Mouse (Mus musculus): ENCODE measurements around the gene Retn.

Gene Retn

GRCm38 (mm10) chr8:3660889-3661288 lies 5.3 kb downstream of the Retn start:
- no peak for DNase-seq (ENCODE audit: low spot score in 2 of 2)

- no peak for DNase-seq (ENCODE audit: low spot score in 2 of 2)
Measured at GRCm38 (mm10) chr8:3664405-3664804, 8.8 kb downstream of the Retn start.

- DNase-seq (ENCODE audit: low spot score in 2 of 2), result no peak
Measured at GRCm38 (mm10) chr8:3665507-3665906, 9.9 kb downstream of the Retn start, which contains the start of gene Mcemp1. Gene Mcemp1, plus strand, starts transcription at chr8:3665754.

GRCm38 (mm10) chr8:3670388-3670787 lies 14.8 kb downstream of the Retn start:
- DNase-seq (ENCODE audit: low spot score in 2 of 2), result no peak

- DNase-seq (ENCODE audit: low spot score in 2 of 2), result peak; percentile 72 to 84
Measured at GRCm38 (mm10) chr8:3671980-3672491, 16.5 kb downstream of the Retn start, which contains the start of gene Fcor. Gene Fcor, minus strand, starts transcription at chr8:3672362.

GRCm38 (mm10) chr8:3674671-3675070 lies 19.1 kb downstream of the Retn start:
- DNase-seq (ENCODE audit: low spot score in 2 of 2), result no peak

GRCm38 (mm10) chr8:3676131-3676992 lies 20.8 kb downstream of the Retn start, which contains the start of gene Trappc5:
Gene Trappc5, plus strand, starts transcription at chr8:3676299.
- DNase-seq (ENCODE audit: low spot score in 2 of 2), result peak; percentile 87 to 94

- no peak for DNase-seq (ENCODE audit: low spot score in 2 of 2)
Measured at GRCm38 (mm10) chr8:3676993-3677579, 21.5 kb downstream of the Retn start.

- no peak for DNase-seq (ENCODE audit: low spot score in 2 of 2)
Measured at GRCm38 (mm10) chr8:3678831-3679230, 23.3 kb downstream of the Retn start.

GRCm38 (mm10) chr8:3679236-3679635 lies 23.7 kb downstream of the Retn start:
- DNase-seq (ENCODE audit: low spot score in 2 of 2), result no peak

GRCm38 (mm10) chr8:3679656-3680055 lies 24.1 kb downstream of the Retn start:
- no peak for DNase-seq (ENCODE audit: low spot score in 2 of 2)

GRCm38 (mm10) chr8:3682435-3682834 lies 26.9 kb downstream of the Retn start:
- DNase-seq (ENCODE audit: low spot score in 2 of 2), result no peak

GRCm38 (mm10) chr8:3683408-3684176 lies 28.0 kb downstream of the Retn start:
- DNase-seq (ENCODE audit: low spot score in 2 of 2), result no peak

GRCm38 (mm10) chr8:3684530-3684929 lies 29.0 kb downstream of the Retn start:
- DNase-seq (ENCODE audit: low spot score in 2 of 2), result no peak

- no peak for DNase-seq (ENCODE audit: low spot score in 2 of 2)
Measured at GRCm38 (mm10) chr8:3685422-3685821, 29.9 kb downstream of the Retn start.

- no peak for DNase-seq (ENCODE audit: low spot score in 2 of 2)
Measured at GRCm38 (mm10) chr8:3687537-3687936, 32.0 kb downstream of the Retn start.

- DNase-seq (ENCODE audit: low spot score in 2 of 2), result no peak
Measured at GRCm38 (mm10) chr8:3690774-3691173, 35.2 kb downstream of the Retn start.

- no peak for DNase-seq (ENCODE audit: low spot score in 2 of 2)
Measured at GRCm38 (mm10) chr8:3694121-3694520, 38.6 kb downstream of the Retn start, which contains the start of gene Fcer2a. Gene Fcer2a, minus strand, starts transcription at chr8:3694175.

GRCm38 (mm10) chr8:3701491-3701890 lies 45.9 kb downstream of the Retn start:
- no peak for DNase-seq (ENCODE audit: low spot score in 2 of 2)

GRCm38 (mm10) chr8:3705711-3706110 lies 50.1 kb downstream of the Retn start:
- no peak for DNase-seq (ENCODE audit: low spot score in 2 of 2)

- no peak for DNase-seq (ENCODE audit: low spot score in 2 of 2)
Measured at GRCm38 (mm10) chr8:3707611-3708010, 52.0 kb downstream of the Retn start.
